Mouse (Mus musculus) liver, embryonic 12.5 days (tissue): ENCODE data around the gene Prex1. TPM values are rescaled to one million over a fixed set of nuclear protein-coding genes. Genes with fewer than 3 reads are reported as not detected.

ENCODE experiments used
- ATAC-seq: fragments of 200-750 bp; cut with Nextera tagmentation; 2 replicates; pipeline ENCODE4 v1.8.0; 2017; ENCODE audit warnings: moderate number of reproducible peaks, mild to moderate bottlenecking, moderate library complexity
- H3K27ac ChIP-seq: fragments of 300-500 bp; sonication (generic); 2 replicates; pipeline ENCODE4 v1.5.1; 2016; ENCODE audit warnings: mild to moderate bottlenecking
- H3K27me3 ChIP-seq: fragments of 300-500 bp; sonication (generic); replicated peaks from 2 replicates; pipeline ENCODE4 v1.6.1; 2016; ENCODE audit warnings: mild to moderate bottlenecking, moderate library complexity
- H3K36me3 ChIP-seq: fragments of 300-500 bp; sonication (generic); 2 replicates; pipeline ENCODE4 v1.6.1; 2016; ENCODE audit warnings: mild to moderate bottlenecking, moderate library complexity
- H3K4me1 ChIP-seq: fragments of 300-500 bp; sonication (generic); 2 replicates; pipeline ENCODE4 v1.6.1; 2016
- H3K4me2 ChIP-seq: fragments of 300-500 bp; sonication (generic); 2 replicates; pipeline ENCODE4 v1.6.1; 2016; ENCODE audit warnings: mild to moderate bottlenecking, moderate library complexity
- H3K4me3 ChIP-seq: fragments of 300-500 bp; sonication (generic); 2 replicates; pipeline ENCODE4 v1.5.1; 2016; ENCODE audit warnings: mild to moderate bottlenecking, moderate library complexity
- H3K9ac ChIP-seq: fragments of 300-500 bp; sonication (generic); 2 replicates; pipeline ENCODE4 v1.6.1; 2016; ENCODE audit warnings: mild to moderate bottlenecking, moderate library complexity
- H3K9me3 ChIP-seq: fragments of 300-500 bp; sonication (generic); replicated peaks from 2 replicates; pipeline ENCODE4 v1.6.1; 2016; ENCODE audit warnings: mild to moderate bottlenecking, moderate library complexity
- WGBS: fragments of 180-500 bp; shearing (Covaris S2); methylation state at CpG from one replicate; pipeline ENCODE4 v1.1.7; 2016; ENCODE audit not compliant: insufficient replicate concordance; 5-methylcytosine and 5-hydroxymethylcytosine counted together
- polyA plus RNA-seq: library from polyadenylated mRNA; unstranded; fragments of >200 nt; fragmentation: Nextera tagmentation; extraction: Ambion mirVana; gene quantifications from 2 replicates; pipeline ENCODE4 v1.2.1, GENCODE M21; 2016

Prex1 gene
- polyA plus RNA-seq, 1 experiment from 2014 or later = 17.5 TPM

DNA sequence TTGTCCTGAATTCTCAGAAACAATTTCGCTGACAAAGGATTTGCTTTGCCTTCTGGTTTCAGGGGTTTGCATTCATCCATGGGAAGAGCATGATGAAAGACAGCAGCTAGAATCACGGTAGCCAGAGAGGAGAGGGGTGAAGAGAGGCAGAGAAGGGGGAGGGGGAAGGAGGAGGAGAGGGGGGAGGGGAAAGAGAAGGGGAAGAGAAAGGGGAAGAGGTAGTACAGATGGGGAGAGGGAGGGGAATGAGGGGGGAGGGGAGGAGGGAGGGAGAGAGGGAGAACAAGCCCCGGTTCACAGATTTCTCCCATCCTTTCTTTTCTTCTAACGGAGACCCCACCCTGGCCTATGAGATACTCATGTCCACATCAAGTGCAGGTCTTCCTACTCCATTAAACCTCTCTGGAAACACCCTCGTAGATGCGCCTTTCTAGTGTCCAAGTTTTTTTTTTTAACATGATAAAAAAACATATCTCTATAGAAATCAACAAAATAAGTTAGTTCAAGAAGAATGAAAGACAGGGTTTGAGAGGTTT is 196.7 kb downstream of the Prex1 start:
- Histone ChIP-seq H3K27ac (no peak overlapping the region), H3K4me2 (no peak overlapping the region), H3K9ac (no peak overlapping the region), H3K36me3 (no peaks in the 10 kb centered on the region), H3K27me3 (peaks cover 15% of the 10 kb centered on the region; the same call in 1 of the 2 replicates), H3K9me3 (no peaks in the 10 kb centered on the region), H3K4me1 (no peaks in the 10 kb centered on the region), H3K4me3 (no peak overlapping the region)
- no peak for ATAC-seq
- WGBS = 36% methylated on average over 6 of the region's 6 CpGs

Other genes with a start within 250 kb of the Prex1 start
- 5.0 and 6.3 TPM in 2 replicates for gene Trp53rkb, start 78.7 kb upstream of the Prex1 start, polyA plus RNA-seq
- 7.7 and 8.0 TPM in 2 replicates for gene Arfgef2, start 91.8 kb upstream of the Prex1 start, polyA plus RNA-seq
- 108 and 109 TPM in 2 replicates for gene Cse1l, start 192.2 kb upstream of the Prex1 start, polyA plus RNA-seq